In genomic region chr5:98169376-98170351, GRCm38 (mm10) we compare ENCODE assay signal across 9 mouse cellular contexts. TPM values are rescaled to one million over a fixed set of nuclear protein-coding genes. Genes with fewer than 3 reads are reported as not detected.
DNase-seq lines count a peak whose midpoint lies in the region; ATAC-seq lines count a peak whose summit lies in the region.
"Had no signal": no experiment of that assay in that cellular context is flagged by ENCODE, and none has a peak within 500 bp of the region (broad histone marks: within the 10 kb centered on the region; RNA-seq: fewer than 3 reads in every experiment).

No protein-coding gene starts in this region.

- ATAC-seq in heart, embryonic 11.5 days (replicated peaks; ENCODE audit: insufficient number of reproducible peaks, low FRiP score, low TSS enrichment) = no peak
- no peak for ATAC-seq in forebrain, embryonic 14.5 days
- ATAC-seq in midbrain, embryonic 11.5 days (ENCODE audit: low FRiP score) = no peak
- ATAC-seq in activated CD4-positive, CD25-positive, alpha-beta regulatory T cell, adult 4 months = no peak

- 1% methylated on average over 30 of the region's 30 CpGs for WGBS in heart, embryonic 11.5 days (ENCODE audit: insufficient replicate concordance)
- under 1% methylated on average over 30 of the region's 30 CpGs for WGBS in forebrain, embryonic 14.5 days
- WGBS in midbrain, embryonic 11.5 days = under 1% methylated on average over 30 of the region's 30 CpGs

- H3K4me2 ChIP-seq in heart, embryonic 11.5 days = peak overlapping the region; percentile 91
- peak overlapping the region; percentile 68 for H3K4me2 ChIP-seq in forebrain, embryonic 14.5 days (ENCODE audit: low read length)
- H3K4me2 ChIP-seq in midbrain, embryonic 11.5 days = peak overlapping the region; percentile 60

- DNase-seq in heart, adult 18-20 months = no peak
- DNase-seq in ES-CJ7 (ENCODE audit: low read depth, low spot score) = peak; percentile 76
- peak; percentile 70 for DNase-seq in forebrain, embryonic 14.5 days (ENCODE audit: low spot score)
- DNase-seq in midbrain, embryonic 11.5 days (ENCODE audit: low spot score, missing footprints) = peak; percentile 96
- no peak for DNase-seq in layer of hippocampus, adult 8-10 months (ENCODE audit: low spot score in 2 of 2)
- no peak for DNase-seq in adrenal gland, adult 2 months
- DNase-seq: adrenal gland, postnatal 14 days had no signal

- H3K9me3 ChIP-seq in heart, embryonic 11.5 days (replicated peaks; ENCODE audit: control insufficient read depth, low read length) = no peaks in the 10 kb centered on the region
- H3K9me3 ChIP-seq in forebrain, embryonic 14.5 days (replicated peaks; ENCODE audit: control insufficient read depth, low read length) = no peaks in the 10 kb centered on the region
- H3K9me3 ChIP-seq in midbrain, embryonic 11.5 days (ENCODE audit: control insufficient read depth, low read length) = no peaks in the 10 kb centered on the region

- peak overlapping the region; percentile 58; the same call in 1 of the 2 replicates for H3K4me3 ChIP-seq in heart, embryonic 11.5 days (ENCODE audit: low read depth, low read length)
- peak overlapping the region; percentile 43; the same call in 1 of the 2 replicates for H3K4me3 ChIP-seq in forebrain, embryonic 14.5 days (ENCODE audit: low read depth, low read length)
- H3K4me3 ChIP-seq in midbrain, embryonic 11.5 days (ENCODE audit: low read depth, low read length) = peak overlapping the region; percentile 44; the same call in 1 of the 2 replicates

- peaks cover 80% of the 10 kb centered on the region for H3K27me3 ChIP-seq in heart, embryonic 11.5 days (ENCODE audit: control insufficient read depth, insufficient read depth, low read length)
- H3K27me3 ChIP-seq in forebrain, embryonic 14.5 days (replicated peaks; ENCODE audit: control insufficient read depth, insufficient read depth, low read length) = peaks cover 46% of the 10 kb centered on the region
- H3K27me3 ChIP-seq in midbrain, embryonic 11.5 days (ENCODE audit: control insufficient read depth, insufficient read depth, low read length) = peaks cover 80% of the 10 kb centered on the region

- no peak overlapping the region for H3K9ac ChIP-seq in heart, embryonic 11.5 days (ENCODE audit: low read depth, low read length)
- peak overlapping the region; percentile 42; the same call in 1 of the 2 replicates for H3K9ac ChIP-seq in forebrain, embryonic 14.5 days (ENCODE audit: low read length)
- no peak overlapping the region for H3K9ac ChIP-seq in midbrain, embryonic 11.5 days (ENCODE audit: low read length)

- no peaks in the 10 kb centered on the region for H3K36me3 ChIP-seq in heart, embryonic 11.5 days (ENCODE audit: control insufficient read depth, insufficient read depth, low read length)
- H3K36me3 ChIP-seq in forebrain, embryonic 14.5 days (ENCODE audit: control insufficient read depth, insufficient read depth, low read length) = no peaks in the 10 kb centered on the region
- H3K36me3 ChIP-seq in midbrain, embryonic 11.5 days (ENCODE audit: control insufficient read depth, insufficient read depth, low read length) = no peaks in the 10 kb centered on the region

- H3K27ac ChIP-seq in heart, embryonic 11.5 days (ENCODE audit: low read depth, low read length) = no peak overlapping the region
- no peak overlapping the region; the same call in 1 of the 2 replicates for H3K27ac ChIP-seq in forebrain, embryonic 14.5 days (ENCODE audit: low read depth, low read length)
- no peak overlapping the region; the same call in 1 of the 2 replicates for H3K27ac ChIP-seq in midbrain, embryonic 11.5 days (ENCODE audit: low read depth, low read length)

- peaks cover 9% of the 10 kb centered on the region; the same call in 1 of the 2 replicates for H3K4me1 ChIP-seq in heart, embryonic 11.5 days (ENCODE audit: control insufficient read depth, insufficient read depth, low read length)
- H3K4me1 ChIP-seq in forebrain, embryonic 14.5 days (ENCODE audit: control insufficient read depth, insufficient read depth, low read length) = peaks cover 15% of the 10 kb centered on the region; the same call in 1 of the 2 replicates
- H3K4me1 ChIP-seq in midbrain, embryonic 11.5 days (ENCODE audit: control insufficient read depth, insufficient read depth, low read length) = peaks cover 32% of the 10 kb centered on the region

RNA-seq across cellular contexts. Expression of gene Prdm8, which starts 2.7 kb away (rescaled TPM):
- not detected in 2 replicates for polyA plus RNA-seq in heart, embryonic 11.5 days (2014; fragmentation: Nextera tagmentation; extraction: Ambion mirVana)
- under 1 TPM; 0.20 to 0.31 TPM for total RNA-seq in heart, adult 18-20 months (2021)
- polyA plus RNA-seq in forebrain, embryonic 14.5 days (2014; fragmentation: Nextera tagmentation; extraction: Ambion mirVana) = 5.0 and 6.7 TPM in 2 replicates
- polyA plus RNA-seq in midbrain, embryonic 11.5 days (2014; fragmentation: Nextera tagmentation; extraction: Ambion mirVana) = 1.0 and 1.7 TPM in 2 replicates
- polyA plus RNA-seq in activated CD4-positive, CD25-positive, alpha-beta regulatory T cell, adult 4 months (2017; shearing (Covaris generic)) = not detected
- 10 to 100 TPM; 67.7 to 76.1 (median 71.5) TPM for total RNA-seq in layer of hippocampus, adult 8-10 months (2022)
- under 1 TPM; 0.09 to 0.24 TPM for total RNA-seq in adrenal gland, adult 2 months (2021)
- 0.09 and 0.12 TPM in 2 replicates for polyA plus RNA-seq in adrenal gland, adult 2 months (2012; rRNA removed)

Comparison
In these comparisons a context has a peak if more than half of its experiments do, and no peak if none do; other contexts are left out.
1. DNase-seq: peak in ES-CJ7 (single experiment), forebrain, embryonic 14.5 days (single experiment) and midbrain, embryonic 11.5 days (single experiment); none in heart, adult 18-20 months (0 of 2), layer of hippocampus, adult 8-10 months (0 of 2) and adrenal gland, adult 2 months (single experiment).
2. Peak in every context shown above with its lines, with median percentiles within 50 percentile points of each other: H3K4me2 ChIP-seq and H3K4me3 ChIP-seq.